Mouse (Mus musculus) intestine, postnatal 0 days (tissue): ENCODE measurements around the gene Kncn. TPM values are rescaled to one million over a fixed set of nuclear protein-coding genes. Genes with fewer than 3 reads are reported as not detected.
A peak's percentile ranks its signal among the peaks of the same experiment; 100 is the strongest.

ENCODE experiments used
- ATAC-seq: fragments of 200-750 bp; cut with Nextera tagmentation; 2 replicates; pipeline ENCODE4 v1.8.0; 2017; ENCODE audit warnings: mild to moderate bottlenecking, moderate TSS enrichment, moderate library complexity
- H3K27ac ChIP-seq: fragments of 300-500 bp; sonication (generic); 2 replicates; pipeline ENCODE4 v1.5.1; 2014; ENCODE audit warnings: mild to moderate bottlenecking, low read depth, low read length, moderate library complexity
- H3K27me3 ChIP-seq: fragments of 300-500 bp; sonication (generic); replicated peaks from 2 replicates; pipeline ENCODE4 v1.6.1; 2014; ENCODE audit warnings: low read length, mixed read lengths; ENCODE audit not compliant: control insufficient read depth, insufficient read depth
- H3K36me3 ChIP-seq: fragments of 300-500 bp; sonication (generic); 2 replicates; pipeline ENCODE4 v1.6.1; 2014; ENCODE audit warnings: mild to moderate bottlenecking, moderate library complexity; ENCODE audit not compliant: control insufficient read depth, insufficient read depth
- H3K4me1 ChIP-seq: fragments of 300-500 bp; sonication (generic); replicated peaks from 2 replicates; pipeline ENCODE4 v1.6.1; 2014; ENCODE audit warnings: antibody characterized with exemption, low read length, mixed read lengths; ENCODE audit not compliant: control insufficient read depth, insufficient read depth
- H3K4me2 ChIP-seq: fragments of 300-500 bp; sonication (generic); replicated peaks from 2 replicates; pipeline ENCODE4 v1.6.1; 2014; ENCODE audit warnings: low read depth, mild to moderate bottlenecking, moderate library complexity
- H3K4me3 ChIP-seq: fragments of 300-500 bp; sonication (generic); 2 replicates; pipeline ENCODE4 v1.5.1; 2014; ENCODE audit warnings: low read depth, low read length
- H3K9ac ChIP-seq: fragments of 300-500 bp; sonication (generic); 2 replicates; pipeline ENCODE4 v1.6.1; 2014; ENCODE audit warnings: mild to moderate bottlenecking, low read depth, low read length
- H3K9me3 ChIP-seq: fragments of 300-500 bp; sonication (generic); 2 replicates; pipeline ENCODE4 v1.6.1; 2016; ENCODE audit warnings: mixed run types; ENCODE audit not compliant: control insufficient read depth
- CTCF ChIP-seq: sonication (generic); IDR thresholded peaks from 2 replicates; pipeline ENCODE4 v1.5.1; 2016; ENCODE audit warnings: low read depth, mild to moderate bottlenecking, control low read depth, antibody characterized with exemption, moderate library complexity
- WGBS: fragments of 180-500 bp; shearing (Covaris S2); extraction: QIAGEN DNeasy Blood & Tissue Kit; methylation state at CpG from one replicate; pipeline ENCODE4 v1.1.7; 2014; 5-methylcytosine and 5-hydroxymethylcytosine counted together
- polyA plus RNA-seq: library from polyadenylated mRNA; unstranded; fragments of >200 nt; fragmentation: Nextera tagmentation; extraction: Ambion mirVana; gene quantifications from 2 replicates; pipeline ENCODE4 v1.2.1, GENCODE M21; 2015

The Kncn gene
- polyA plus RNA-seq, 1 experiment from 2014 or later, result not detected

GRCm38 (mm10) chr4:115919911-115920310, 35.7 kb downstream of the Kncn start:
- H3K4me1 ChIP-seq, result no peaks in the 10 kb centered on the region
- no peak overlapping the region for H3K4me2 ChIP-seq
- no peak overlapping the region for H3K4me3 ChIP-seq
- H3K27ac ChIP-seq, result no peak overlapping the region
- no peak for TF ChIP-seq CTCF
- ATAC-seq, result no peak
- no peaks in the 10 kb centered on the region for H3K36me3 ChIP-seq
- WGBS, result 82% methylated on average over 16 of the region's 16 CpGs
- H3K9me3 ChIP-seq, result no peaks in the 10 kb centered on the region
- H3K9ac ChIP-seq, result no peak overlapping the region
- 0 out of 2 replicates have a peak, but pooled peaks cover 7% of the 10 kb centered on the region for H3K27me3 ChIP-seq

- no peaks in the 10 kb centered on the region for H3K4me1 ChIP-seq
- H3K4me2 ChIP-seq, result no peak overlapping the region
- no peak overlapping the region for H3K4me3 ChIP-seq
- no peaks in the 10 kb centered on the region for H3K36me3 ChIP-seq
- H3K27ac ChIP-seq, result no peak overlapping the region
- WGBS, result 81% methylated on average over 5 of the region's 5 CpGs
- no peak for ATAC-seq
- no peaks in the 10 kb centered on the region for H3K9me3 ChIP-seq
- H3K9ac ChIP-seq, result no peak overlapping the region
- peaks cover 12% of the 10 kb centered on the region; the same call in 1 of the 2 replicates for H3K27me3 ChIP-seq
- TF ChIP-seq CTCF, result no peak
Observed at GRCm38 (mm10) chr4:115922688-115923087, 38.5 kb downstream of the Kncn start.

GRCm38 (mm10) chr4:115923262-115923880, 39.2 kb downstream of the Kncn start:
- 75% methylated on average over 16 of the region's 16 CpGs for WGBS
- no peak overlapping the region for H3K9ac ChIP-seq
- H3K4me3 ChIP-seq, result no peak overlapping the region
- no peak for TF ChIP-seq CTCF
- no peaks in the 10 kb centered on the region for H3K36me3 ChIP-seq
- no peak overlapping the region for H3K4me2 ChIP-seq
- H3K27me3 ChIP-seq, result peaks cover 14% of the 10 kb centered on the region
- no peaks in the 10 kb centered on the region for H3K4me1 ChIP-seq
- H3K27ac ChIP-seq, result no peak overlapping the region
- no peak for ATAC-seq
- H3K9me3 ChIP-seq, result no peaks in the 10 kb centered on the region

- Histone ChIP-seq H3K27me3 (peaks cover 53% of the 10 kb centered on the region), H3K4me1 (no peaks in the 10 kb centered on the region), H3K9ac (no peak overlapping the region), H3K9me3 (no peaks in the 10 kb centered on the region), H3K27ac (no peak overlapping the region), H3K36me3 (no peaks in the 10 kb centered on the region), H3K4me2 (no peak overlapping the region), H3K4me3 (no peak overlapping the region)
- no peak for TF ChIP-seq CTCF
- 45% methylated on average over 7 of the region's 7 CpGs for WGBS
- ATAC-seq, result no peak
Observed at GRCm38 (mm10) chr4:115927637-115928036, 43.4 kb downstream of the Kncn start.

GRCm38 (mm10) chr4:115931556-115932088, 47.4 kb downstream of the Kncn start:
- Histone ChIP-seq H3K36me3 (no peaks in the 10 kb centered on the region), H3K27me3 (peaks cover 88% of the 10 kb centered on the region), H3K9ac (no peak overlapping the region), H3K4me1 (no peaks in the 10 kb centered on the region), H3K4me3 (no peak overlapping the region), H3K4me2 (no peak overlapping the region), H3K9me3 (no peaks in the 10 kb centered on the region), H3K27ac (no peak overlapping the region)
- no peak for TF ChIP-seq CTCF
- ATAC-seq, result no peak
- 52% methylated on average over 13 of the region's 13 CpGs for WGBS

GRCm38 (mm10) chr4:115935835-115936581, 51.8 kb downstream of the Kncn start:
- Histone ChIP-seq H3K4me1 (no peaks in the 10 kb centered on the region), H3K27me3 (peaks cover 98% of the 10 kb centered on the region), H3K9me3 (no peaks in the 10 kb centered on the region), H3K4me3 (no peak overlapping the region; the same call in 1 of the 2 replicates), H3K9ac (no peak overlapping the region), H3K27ac (no peak overlapping the region), H3K36me3 (no peaks in the 10 kb centered on the region), H3K4me2 (peak overlapping the region; percentile 18; the same call in 1 of the 2 replicates)
- TF ChIP-seq CTCF, result no peak
- no peak for ATAC-seq
- WGBS, result 1% methylated on average over 36 of the region's 36 CpGs
